Comparison of ENCODE assay signal across 8 mouse cellular contexts in the genomic region with DNA sequence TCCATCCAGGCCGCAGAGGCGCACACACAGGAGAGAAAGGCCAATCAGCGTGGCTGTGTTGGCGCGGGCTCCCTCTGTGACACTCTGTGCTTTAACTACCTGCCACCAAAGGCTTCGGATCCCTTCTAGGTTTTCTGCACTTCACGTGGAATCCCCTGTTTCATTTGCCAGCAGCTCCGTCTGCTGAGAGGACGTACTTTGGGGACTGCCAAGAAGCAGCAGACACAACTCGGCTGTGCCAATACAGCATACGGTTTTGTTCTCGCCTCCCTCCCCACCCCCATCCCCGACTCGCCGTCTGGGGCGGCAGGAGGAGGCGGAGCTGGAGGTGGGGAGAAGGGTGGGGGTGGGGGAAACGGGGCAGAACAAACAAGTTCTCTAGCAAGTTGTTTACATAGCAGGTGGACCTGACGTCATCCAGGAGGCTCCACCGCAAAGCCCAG. TPM values are rescaled to one million over a fixed set of nuclear protein-coding genes. Genes with fewer than 3 reads are reported as not detected.
DNase-seq lines count a peak whose midpoint lies in the region; ATAC-seq and TF ChIP-seq lines count a peak whose summit lies in the region.

No protein-coding gene starts in this region.

- H3K4me3 ChIP-seq in embryonic facial prominence, embryonic 14.5 days (ENCODE audit: low read depth, low read length): peak overlapping the region; percentile 80
- peak overlapping the region; percentile 75 for H3K4me3 ChIP-seq in heart, embryonic 11.5 days (ENCODE audit: low read depth, low read length)
- H3K4me3 ChIP-seq in kidney, embryonic 14.5 days (ENCODE audit: low read length): peak overlapping the region; percentile 66
- H3K4me3 ChIP-seq in liver, adult 2 months (ENCODE audit: insufficient read depth, low read depth, low read length): peak overlapping the region; percentile 41
- peak overlapping the region; percentile 72 for H3K4me3 ChIP-seq in neural tube, embryonic 11.5 days (ENCODE audit: low read depth, low read length)

- H3K4me2 ChIP-seq in embryonic facial prominence, embryonic 14.5 days (ENCODE audit: low read depth, low read length): peak overlapping the region; percentile 87
- peak overlapping the region; percentile 85 for H3K4me2 ChIP-seq in heart, embryonic 11.5 days
- peak overlapping the region; percentile 93 for H3K4me2 ChIP-seq in kidney, embryonic 14.5 days (replicated peaks; ENCODE audit: low read depth, low read length)
- H3K4me2 ChIP-seq in neural tube, embryonic 11.5 days (ENCODE audit: low read depth): peak overlapping the region; percentile 79

- peak overlapping the region; percentile 87 for H3K9ac ChIP-seq in embryonic facial prominence, embryonic 14.5 days (ENCODE audit: low read depth, low read length)
- peak overlapping the region; percentile 83 for H3K9ac ChIP-seq in heart, embryonic 11.5 days (ENCODE audit: low read depth, low read length)
- peak overlapping the region; percentile 59; the same call in 1 of the 2 replicates for H3K9ac ChIP-seq in kidney, embryonic 14.5 days (ENCODE audit: low read depth, low read length)
- peak overlapping the region; percentile 13; the same call in 1 of the 2 replicates for H3K9ac ChIP-seq in liver, adult 2 months (ENCODE audit: low read depth, low read length)
- peak overlapping the region; percentile 81 for H3K9ac ChIP-seq in neural tube, embryonic 11.5 days (ENCODE audit: low read length)

- peak overlapping the region; percentile 89 for H3K27ac ChIP-seq in embryonic facial prominence, embryonic 14.5 days (replicated peaks; ENCODE audit: low read depth, low read length)
- peak overlapping the region; percentile 81 for H3K27ac ChIP-seq in heart, embryonic 11.5 days (ENCODE audit: low read depth, low read length)
- H3K27ac ChIP-seq in kidney, embryonic 14.5 days (ENCODE audit: low read depth, low read length): no peak overlapping the region
- H3K27ac ChIP-seq in liver, adult 2 months (replicated peaks; ENCODE audit: insufficient read depth, low read depth, low read length): no peak overlapping the region
- peak overlapping the region; percentile 93 for H3K27ac ChIP-seq in neural tube, embryonic 11.5 days (ENCODE audit: low read depth, low read length)

- no peaks in the 10 kb centered on the region for H3K36me3 ChIP-seq in embryonic facial prominence, embryonic 14.5 days (ENCODE audit: control insufficient read depth, insufficient read depth, low read length)
- no peaks in the 10 kb centered on the region for H3K36me3 ChIP-seq in heart, embryonic 11.5 days (ENCODE audit: control insufficient read depth, insufficient read depth, low read length)
- H3K36me3 ChIP-seq in kidney, embryonic 14.5 days (ENCODE audit: control insufficient read depth, insufficient read depth, low read length): no peaks in the 10 kb centered on the region
- H3K36me3 ChIP-seq in liver, adult 2 months (ENCODE audit: control insufficient read depth, insufficient read depth, low read length): no peaks in the 10 kb centered on the region
- no peaks in the 10 kb centered on the region for H3K36me3 ChIP-seq in neural tube, embryonic 11.5 days (ENCODE audit: control insufficient read depth, insufficient read depth, low read length)

- peaks cover 4% of the 10 kb centered on the region; the same call in 1 of the 2 replicates for H3K4me1 ChIP-seq in embryonic facial prominence, embryonic 14.5 days (ENCODE audit: control insufficient read depth, insufficient read depth, low read length)
- H3K4me1 ChIP-seq in heart, embryonic 11.5 days (ENCODE audit: control insufficient read depth, insufficient read depth, low read length): 0 out of 2 replicates have a peak, but pooled peaks cover 4% of the 10 kb centered on the region
- 0 out of 2 replicates have a peak, but pooled peaks cover 13% of the 10 kb centered on the region for H3K4me1 ChIP-seq in kidney, embryonic 14.5 days (ENCODE audit: control insufficient read depth, insufficient read depth, low read length)
- peaks cover 6% of the 10 kb centered on the region; the same call in 1 of the 2 replicates for H3K4me1 ChIP-seq in liver, adult 2 months (ENCODE audit: control insufficient read depth, insufficient read depth, low read length)
- H3K4me1 ChIP-seq in neural tube, embryonic 11.5 days (ENCODE audit: control insufficient read depth, insufficient read depth, low read length): peaks cover 15% of the 10 kb centered on the region

- H3K27me3 ChIP-seq in embryonic facial prominence, embryonic 14.5 days (replicated peaks; ENCODE audit: control insufficient read depth, insufficient read depth, low read length): peaks cover 15% of the 10 kb centered on the region; the same call in 1 of the 2 replicates
- no peaks in the 10 kb centered on the region for H3K27me3 ChIP-seq in heart, embryonic 11.5 days (ENCODE audit: control insufficient read depth, insufficient read depth, low read length)
- H3K27me3 ChIP-seq in kidney, embryonic 14.5 days (ENCODE audit: control insufficient read depth, insufficient read depth, low read length): peaks cover 24% of the 10 kb centered on the region
- H3K27me3 ChIP-seq in liver, adult 2 months (ENCODE audit: control insufficient read depth, insufficient read depth, low read length): peaks cover 12% of the 10 kb centered on the region; the same call in 1 of the 2 replicates
- H3K27me3 ChIP-seq in neural tube, embryonic 11.5 days (ENCODE audit: control insufficient read depth, insufficient read depth, low read length): no peaks in the 10 kb centered on the region

- no peaks in the 10 kb centered on the region for H3K79me2 ChIP-seq in liver, adult 2 months (ENCODE audit: control insufficient read depth, insufficient read depth, low read length)

- no peak for TF ChIP-seq POLR2A in liver, adult 2 months (IDR thresholded peaks at IDR 0.05; ENCODE audit: extremely low read depth, insufficient read depth, low read length)

- under 1% methylated on average over 20 of the region's 20 CpGs for WGBS in embryonic facial prominence, embryonic 14.5 days
- under 1% methylated on average over 20 of the region's 20 CpGs for WGBS in heart, embryonic 11.5 days (ENCODE audit: insufficient replicate concordance)
- under 1% methylated on average over 20 of the region's 20 CpGs for WGBS in kidney, embryonic 14.5 days
- under 1% methylated on average over 20 of the region's 20 CpGs for WGBS in liver, adult 2 months
- WGBS in neural tube, embryonic 11.5 days: under 1% methylated on average over 20 of the region's 20 CpGs

- H3K9me3 ChIP-seq in embryonic facial prominence, embryonic 14.5 days (ENCODE audit: control insufficient read depth, low read length): no peaks in the 10 kb centered on the region
- H3K9me3 ChIP-seq in heart, embryonic 11.5 days (replicated peaks; ENCODE audit: control insufficient read depth, low read length): no peaks in the 10 kb centered on the region
- H3K9me3 ChIP-seq in kidney, embryonic 14.5 days (ENCODE audit: control insufficient read depth, low read length): no peaks in the 10 kb centered on the region
- no peaks in the 10 kb centered on the region for H3K9me3 ChIP-seq in neural tube, embryonic 11.5 days (ENCODE audit: control insufficient read depth, low read length)

- peak; percentile 52 for DNase-seq in layer of hippocampus, adult 11-12 months (ENCODE audit: low spot score)
- DNase-seq in layer of hippocampus, adult 9-10 months (ENCODE audit: low spot score): no peak
- DNase-seq in embryonic facial prominence, embryonic 14.5 days (ENCODE audit: low spot score): peak; percentile 90
- peak; percentile 71 for DNase-seq in liver, adult 2 months (ENCODE audit: extremely low read depth, low read depth, low spot score)
- DNase-seq in neural tube, embryonic 11.5 days (ENCODE audit: low spot score): peak; percentile 87
- peak; percentile 58 to 69 for DNase-seq in urinary bladder, postnatal 36 days (ENCODE audit: low spot score in 2 of 2)

- ATAC-seq in embryonic facial prominence, embryonic 14.5 days (ENCODE audit: low read depth): peak; percentile 86
- ATAC-seq in heart, embryonic 11.5 days (replicated peaks; ENCODE audit: insufficient number of reproducible peaks, low FRiP score, low TSS enrichment): peak; percentile 73
- ATAC-seq in kidney, embryonic 14.5 days (ENCODE audit: low FRiP score, low TSS enrichment): peak; percentile 78
- peak; percentile 77 for ATAC-seq in neural tube, embryonic 11.5 days (ENCODE audit: insufficient read depth, low FRiP score, low TSS enrichment)

- TF ChIP-seq CTCF in liver, adult 2 months (IDR thresholded peaks at IDR 0.05; ENCODE audit: low read depth, low read length): no peak

RNA-seq across cellular contexts. Expression of a gene that starts 0.5 kb away (rescaled TPM):
- polyA plus RNA-seq in embryonic facial prominence, embryonic 14.5 days (2014; fragmentation: Nextera tagmentation; extraction: Ambion mirVana): 16.9 and 24.9 TPM in 2 replicates
- polyA plus RNA-seq in heart, embryonic 11.5 days (2014; fragmentation: Nextera tagmentation; extraction: Ambion mirVana): 14.5 and 14.8 TPM in 2 replicates
- polyA plus RNA-seq in kidney, embryonic 14.5 days (2014; fragmentation: Nextera tagmentation; extraction: Ambion mirVana): 7.9 and 8.7 TPM in 2 replicates
- 6.5 and 7.8 TPM in 2 replicates for total RNA-seq in liver, adult 2 months (2014; rRNA removed)
- 1.4 and 1.5 TPM in 2 replicates for polyA plus RNA-seq in liver, adult 2 months (2012; rRNA removed)
- 30.9 and 31.9 TPM in 2 replicates for polyA plus RNA-seq in neural tube, embryonic 11.5 days (2014; fragmentation: Nextera tagmentation; extraction: Ambion mirVana)

Comparison
In these comparisons a context has a peak if more than half of its experiments do, and no peak if none do; other contexts are left out.
1. H3K27ac ChIP-seq: peak in embryonic facial prominence, embryonic 14.5 days (single experiment), heart, embryonic 11.5 days (single experiment) and neural tube, embryonic 11.5 days (single experiment); none in kidney, embryonic 14.5 days (single experiment) and liver, adult 2 months (single experiment).
2. H3K9ac ChIP-seq: peak in every context shown above with its lines; median percentile 87 in embryonic facial prominence, embryonic 14.5 days; 83 in heart, embryonic 11.5 days; 81 in neural tube, embryonic 11.5 days; 59 in kidney, embryonic 14.5 days; 13 in liver, adult 2 months.
3. Peak in every context shown above with its lines, with median percentiles within 50 percentile points of each other: ATAC-seq, H3K4me2 ChIP-seq and H3K4me3 ChIP-seq.